Comparison of ENCODE assay signal across 8 mouse cellular contexts in the genomic region with DNA sequence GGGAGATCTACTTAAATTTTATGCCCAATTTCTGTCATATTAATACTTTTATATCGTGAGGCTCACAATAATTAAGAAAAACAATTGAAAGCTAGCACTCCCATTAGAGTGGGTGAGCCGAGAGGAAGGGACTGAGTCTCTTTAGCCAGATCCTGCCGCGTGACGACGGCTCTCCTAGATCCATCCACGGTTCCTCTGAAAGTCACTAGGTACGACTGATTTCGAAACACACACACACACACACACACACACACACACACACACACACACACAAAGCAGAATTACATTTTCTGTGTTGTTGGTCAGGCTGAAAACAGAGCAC.
DNase-seq lines count a peak whose midpoint lies in the region; ATAC-seq and TF ChIP-seq lines count a peak whose summit lies in the region.

No protein-coding gene starts in this region.

- peak overlapping the region; percentile 81 for H3K9ac ChIP-seq in intestine, embryonic 14.5 days (ENCODE audit: low read length)

- no peak for TF ChIP-seq CTCF in cerebellum, adult 2 months (IDR thresholded peaks at IDR 0.05; ENCODE audit: borderline replicate concordance, insufficient read depth, low read depth, low read length)

- 2% methylated on average over 9 of the region's 9 CpGs for WGBS in cerebellum, adult 2 months
- WGBS in intestine, embryonic 14.5 days = 3% methylated on average over 9 of the region's 9 CpGs

- H3K4me2 ChIP-seq in intestine, embryonic 14.5 days (ENCODE audit: low read length) = peak overlapping the region; percentile 86

- no peak for TF ChIP-seq POLR2A in cerebellum, adult 2 months (IDR thresholded peaks at IDR 0.05; ENCODE audit: borderline replicate concordance, insufficient read depth, low read length)

- H3K36me3 ChIP-seq in intestine, embryonic 14.5 days (ENCODE audit: control insufficient read depth, insufficient read depth, low read length) = no peaks in the 10 kb centered on the region

- H3K9me3 ChIP-seq in intestine, embryonic 14.5 days (ENCODE audit: control insufficient read depth, low read length) = no peaks in the 10 kb centered on the region

- peak overlapping the region; percentile 74 for H3K4me3 ChIP-seq in cerebellum, adult 2 months (replicated peaks; ENCODE audit: insufficient read depth, low read depth, low read length)
- H3K4me3 ChIP-seq in intestine, embryonic 14.5 days (ENCODE audit: low read depth, low read length) = peak overlapping the region; percentile 67

- no peak overlapping the region for H3K27ac ChIP-seq in cerebellum, adult 2 months (ENCODE audit: insufficient read depth, low read length)
- peak overlapping the region; percentile 95 for H3K27ac ChIP-seq in intestine, embryonic 14.5 days (ENCODE audit: low read depth)

- DNase-seq in cerebellum, adult 2 months = no peak
- DNase-seq in cerebellum, postnatal 36 days = no peak
- peak; percentile 12 for DNase-seq in right cerebral cortex, postnatal 14 days
- no peak for DNase-seq in right cerebral cortex, adult 18-20 months
- DNase-seq in intestine, embryonic 14.5 days (ENCODE audit: low spot score) = no peak
- peak; percentile 33 for DNase-seq in lung, postnatal 25 days (ENCODE audit: low spot score)
- DNase-seq in retina, postnatal 1 day = no peak
- DNase-seq in layer of hippocampus, adult 8-10 months (ENCODE audit: low spot score in 2 of 2) = no peak

- no peaks in the 10 kb centered on the region for H3K27me3 ChIP-seq in cerebellum, adult 2 months (ENCODE audit: control insufficient read depth, insufficient read depth, low read length)
- no peaks in the 10 kb centered on the region for H3K27me3 ChIP-seq in intestine, embryonic 14.5 days (replicated peaks; ENCODE audit: control insufficient read depth, insufficient read depth, low read length)

- no peaks in the 10 kb centered on the region for H3K4me1 ChIP-seq in cerebellum, adult 2 months (ENCODE audit: control insufficient read depth, insufficient read depth, low read length)
- no peaks in the 10 kb centered on the region for H3K4me1 ChIP-seq in intestine, embryonic 14.5 days (replicated peaks; ENCODE audit: control insufficient read depth, insufficient read depth, low read length)

- peak; percentile 42; the same call in 1 of the 2 replicates for ATAC-seq in intestine, embryonic 14.5 days (replicated peaks; ENCODE audit: low FRiP score, low TSS enrichment, low read depth)

Comparison
In these comparisons a context has a peak if more than half of its experiments do, and no peak if none do; other contexts are left out.
1. DNase-seq: peak in right cerebral cortex, postnatal 14 days (single experiment) and lung, postnatal 25 days (single experiment); none in cerebellum, adult 2 months (0 of 2), cerebellum, postnatal 36 days (0 of 2), right cerebral cortex, adult 18-20 months (single experiment), intestine, embryonic 14.5 days (single experiment), retina, postnatal 1 day (single experiment) and layer of hippocampus, adult 8-10 months (0 of 2).